ENCODE assay signal across 21 mouse cellular contexts in the genomic region with DNA sequence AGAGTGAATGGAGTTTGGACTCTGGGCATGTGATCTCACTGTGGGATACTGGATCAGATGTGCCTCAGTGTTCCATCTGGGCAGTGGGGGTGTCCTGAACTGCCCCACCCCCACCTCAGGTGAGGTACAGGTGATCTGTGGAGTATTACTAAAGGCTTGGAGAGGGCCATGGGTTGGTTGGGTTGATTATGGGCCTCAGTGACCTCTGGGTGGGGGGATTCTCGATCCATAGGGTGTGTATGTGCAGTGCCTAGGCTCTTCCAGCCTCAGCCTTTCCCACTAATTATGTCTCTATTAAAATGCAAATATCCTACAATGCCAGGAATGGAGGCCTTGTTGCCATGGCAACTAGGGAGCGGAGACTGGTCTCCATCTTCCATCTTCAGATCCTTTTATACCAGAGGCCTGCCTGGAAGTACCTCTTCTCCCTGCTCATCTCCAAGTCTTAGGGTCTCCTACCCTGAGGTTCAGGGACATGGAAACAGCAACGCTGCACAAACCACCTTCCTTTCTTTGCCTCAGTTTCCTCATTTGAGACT. TPM values are rescaled to one million over a fixed set of nuclear protein-coding genes. Genes with fewer than 3 reads are reported as not detected.
DNase-seq lines count a peak whose midpoint lies in the region; ATAC-seq lines count a peak whose summit lies in the region.
"Had no signal": no experiment of that assay in that cellular context is flagged by ENCODE, and none has a peak within 500 bp of the region (broad histone marks: within the 10 kb centered on the region; RNA-seq: fewer than 3 reads in every experiment).

No protein-coding gene starts in this region.

- H3K4me3 ChIP-seq in forebrain, embryonic 15.5 days: no peak overlapping the region
- no peak overlapping the region for H3K4me3 ChIP-seq in forebrain, embryonic 11.5 days (ENCODE audit: low read depth, low read length)
- H3K4me3 ChIP-seq in hindbrain, embryonic 15.5 days: no peak overlapping the region
- no peak overlapping the region for H3K4me3 ChIP-seq in hindbrain, embryonic 16.5 days (ENCODE audit: low read length)
- H3K4me3 ChIP-seq: embryonic facial prominence, embryonic 12.5 days; heart, embryonic 13.5 days had no signal

- ATAC-seq in forebrain, embryonic 15.5 days (replicated peaks): 0 out of 2 replicates have a peak, but pooled peaks have one; percentile 23
- ATAC-seq in forebrain, embryonic 11.5 days (replicated peaks; ENCODE audit: low FRiP score): no peak
- ATAC-seq in hindbrain, embryonic 15.5 days (ENCODE audit: low FRiP score, low read depth): 0 out of 2 replicates have a peak, but pooled peaks have one; percentile 55
- ATAC-seq in hindbrain, embryonic 16.5 days: no peak
- ATAC-seq: hindbrain, postnatal 0 days had no signal

- H3K4me2 ChIP-seq in forebrain, embryonic 15.5 days (replicated peaks): no peak overlapping the region
- H3K4me2 ChIP-seq in forebrain, embryonic 11.5 days (ENCODE audit: low read depth, low read length, severe bottlenecking): no peak overlapping the region
- no peak overlapping the region for H3K4me2 ChIP-seq in hindbrain, embryonic 15.5 days
- H3K4me2 ChIP-seq in hindbrain, embryonic 16.5 days (ENCODE audit: low read length): no peak overlapping the region
- H3K4me2 ChIP-seq: embryonic facial prominence, embryonic 12.5 days; heart, embryonic 13.5 days had no signal

- H3K27ac ChIP-seq in forebrain, embryonic 15.5 days (replicated peaks): 0 out of 2 replicates have a peak overlapping the region, but pooled peaks have one; percentile 5
- no peak overlapping the region for H3K27ac ChIP-seq in forebrain, embryonic 11.5 days (ENCODE audit: low read depth, low read length)
- H3K27ac ChIP-seq in hindbrain, embryonic 15.5 days (replicated peaks): no peak overlapping the region
- H3K27ac ChIP-seq in hindbrain, embryonic 16.5 days (ENCODE audit: low read depth, low read length): no peak overlapping the region
- H3K27ac ChIP-seq: embryonic facial prominence, embryonic 12.5 days; heart, embryonic 13.5 days; hindbrain, postnatal 0 days had no signal

- H3K4me1 ChIP-seq in forebrain, embryonic 15.5 days: peaks cover 7% of the 10 kb centered on the region
- H3K4me1 ChIP-seq in forebrain, embryonic 11.5 days (replicated peaks; ENCODE audit: control insufficient read depth, insufficient read depth, low read length): 0 out of 2 replicates have a peak, but pooled peaks cover 2% of the 10 kb centered on the region
- H3K4me1 ChIP-seq in hindbrain, embryonic 15.5 days (replicated peaks): peaks cover 9% of the 10 kb centered on the region
- H3K4me1 ChIP-seq in hindbrain, embryonic 16.5 days (ENCODE audit: control insufficient read depth, insufficient read depth, low read depth, low read length): peaks cover 5% of the 10 kb centered on the region
- H3K4me1 ChIP-seq: embryonic facial prominence, embryonic 12.5 days; heart, embryonic 13.5 days had no signal

- H3K36me3 ChIP-seq in forebrain, embryonic 15.5 days: no peaks in the 10 kb centered on the region
- no peaks in the 10 kb centered on the region for H3K36me3 ChIP-seq in forebrain, embryonic 11.5 days (ENCODE audit: control insufficient read depth, insufficient read depth, low read length)
- H3K36me3 ChIP-seq in hindbrain, embryonic 15.5 days: no peaks in the 10 kb centered on the region
- no peaks in the 10 kb centered on the region for H3K36me3 ChIP-seq in hindbrain, embryonic 16.5 days (ENCODE audit: control insufficient read depth, insufficient read depth, low read length)
- H3K36me3 ChIP-seq: embryonic facial prominence, embryonic 12.5 days; heart, embryonic 13.5 days had no signal

- H3K9ac ChIP-seq in forebrain, embryonic 15.5 days (replicated peaks): no peak overlapping the region
- H3K9ac ChIP-seq in forebrain, embryonic 11.5 days (ENCODE audit: low read length): no peak overlapping the region
- H3K9ac ChIP-seq in hindbrain, embryonic 15.5 days: no peak overlapping the region
- no peak overlapping the region for H3K9ac ChIP-seq in hindbrain, embryonic 16.5 days (ENCODE audit: low read depth, low read length)
- H3K9ac ChIP-seq: embryonic facial prominence, embryonic 12.5 days; heart, embryonic 13.5 days had no signal

- WGBS in forebrain, embryonic 15.5 days: 34% methylated on average over 3 of the region's 3 CpGs
- WGBS in forebrain, embryonic 11.5 days: 60% methylated on average over 3 of the region's 3 CpGs
- 39% methylated on average over 3 of the region's 3 CpGs for WGBS in hindbrain, embryonic 15.5 days
- 43% methylated on average over 3 of the region's 3 CpGs for WGBS in hindbrain, embryonic 16.5 days

- H3K9me3 ChIP-seq in forebrain, embryonic 15.5 days: no peaks in the 10 kb centered on the region
- H3K9me3 ChIP-seq in forebrain, embryonic 11.5 days (ENCODE audit: control insufficient read depth, low read length): peaks cover 5% of the 10 kb centered on the region; the same call in 1 of the 2 replicates
- H3K9me3 ChIP-seq in hindbrain, embryonic 15.5 days: no peaks in the 10 kb centered on the region
- no peaks in the 10 kb centered on the region for H3K9me3 ChIP-seq in hindbrain, embryonic 16.5 days (ENCODE audit: control insufficient read depth, low read length)
- H3K9me3 ChIP-seq: embryonic facial prominence, embryonic 12.5 days; heart, embryonic 13.5 days had no signal

- DNase-seq in forebrain, embryonic 11.5 days (ENCODE audit: low spot score): no peak
- DNase-seq in ES-CJ7 (ENCODE audit: low read depth, low spot score) (peak; percentile 64), ZHBTc4 (ENCODE audit: low read depth, low spot score) (peak; percentile 74)
- no peak for DNase-seq in kidney, postnatal 10 days
- DNase-seq: adrenal gland, postnatal 10 days; cerebellum, adult 11-12 months; cerebellum, adult 9-10 months; cerebellum, postnatal 25 days; gastrocnemius, postnatal 36 days; heart, adult 11 months; heart, postnatal 36 days; kidney, adult 11 months had no signal

- H3K27me3 ChIP-seq in forebrain, embryonic 15.5 days: no peaks in the 10 kb centered on the region
- H3K27me3 ChIP-seq in forebrain, embryonic 11.5 days (ENCODE audit: control insufficient read depth, insufficient read depth, low read length): no peaks in the 10 kb centered on the region
- H3K27me3 ChIP-seq in hindbrain, embryonic 15.5 days: 0 out of 2 replicates have a peak, but pooled peaks cover 4% of the 10 kb centered on the region
- H3K27me3 ChIP-seq in hindbrain, embryonic 16.5 days (replicated peaks; ENCODE audit: control insufficient read depth, insufficient read depth, low read length): no peaks in the 10 kb centered on the region
- H3K27me3 ChIP-seq: embryonic facial prominence, embryonic 12.5 days had no signal

RNA-seq across cellular contexts. Expression of a gene that starts 7.8 kb away (rescaled TPM):
- 65.3 and 70.7 TPM in 2 replicates for polyA plus RNA-seq in forebrain, embryonic 15.5 days (2015; fragmentation: Nextera tagmentation; extraction: Ambion mirVana)
- 69.1 and 69.4 TPM in 2 replicates for polyA plus RNA-seq in forebrain, embryonic 11.5 days (2014; fragmentation: Nextera tagmentation; extraction: Ambion mirVana)
- polyA plus RNA-seq in hindbrain, embryonic 15.5 days (2015; fragmentation: Nextera tagmentation; extraction: Ambion mirVana): 76.2 and 76.7 TPM in 2 replicates
- polyA plus RNA-seq in hindbrain, embryonic 16.5 days (2015; fragmentation: Nextera tagmentation; extraction: Ambion mirVana): 70.6 and 70.7 TPM in 2 replicates

RNA-seq across cellular contexts. Expression of a gene that starts 15.1 kb away (rescaled TPM):
- 0.50 and 0.57 TPM in 2 replicates for polyA plus RNA-seq in forebrain, embryonic 15.5 days (2015; fragmentation: Nextera tagmentation; extraction: Ambion mirVana)
- 0.12 and 0.17 TPM in 2 replicates for polyA plus RNA-seq in forebrain, embryonic 11.5 days (2014; fragmentation: Nextera tagmentation; extraction: Ambion mirVana)
- polyA plus RNA-seq in hindbrain, embryonic 15.5 days (2015; fragmentation: Nextera tagmentation; extraction: Ambion mirVana): 0.64 and 0.73 TPM in 2 replicates
- polyA plus RNA-seq in hindbrain, embryonic 16.5 days (2015; fragmentation: Nextera tagmentation; extraction: Ambion mirVana): 0.74 and 0.84 TPM in 2 replicates
- polyA plus RNA-seq: heart, embryonic 13.5 days; heart, postnatal 0 days; intestine, embryonic 14.5 days had no signal

RNA-seq across cellular contexts. Expression of a gene that starts 16.9 kb away (rescaled TPM):
- polyA plus RNA-seq in forebrain, embryonic 15.5 days (2015; fragmentation: Nextera tagmentation; extraction: Ambion mirVana): 123 and 124 TPM in 2 replicates
- polyA plus RNA-seq in forebrain, embryonic 11.5 days (2014; fragmentation: Nextera tagmentation; extraction: Ambion mirVana): 139 and 144 TPM in 2 replicates
- polyA plus RNA-seq in hindbrain, embryonic 15.5 days (2015; fragmentation: Nextera tagmentation; extraction: Ambion mirVana): 112 and 116 TPM in 2 replicates
- 116 and 117 TPM in 2 replicates for polyA plus RNA-seq in hindbrain, embryonic 16.5 days (2015; fragmentation: Nextera tagmentation; extraction: Ambion mirVana)

RNA-seq across cellular contexts. Expression of a gene that starts 36.3 kb away (rescaled TPM):
- 4.2 TPM in 1 of 2 replicates, not detected in the other for polyA plus RNA-seq in forebrain, embryonic 15.5 days (2015; fragmentation: Nextera tagmentation; extraction: Ambion mirVana)
- not detected in 2 replicates for polyA plus RNA-seq in forebrain, embryonic 11.5 days (2014; fragmentation: Nextera tagmentation; extraction: Ambion mirVana)
- polyA plus RNA-seq in hindbrain, embryonic 15.5 days (2015; fragmentation: Nextera tagmentation; extraction: Ambion mirVana): not detected in 2 replicates
- polyA plus RNA-seq in hindbrain, embryonic 16.5 days (2015; fragmentation: Nextera tagmentation; extraction: Ambion mirVana): 4.9 TPM in 1 of 2 replicates, not detected in the other
- polyA plus RNA-seq: cortical plate, adult 2 months; heart, embryonic 13.5 days; heart, postnatal 0 days; hindbrain, postnatal 0 days; intestine, embryonic 14.5 days had no signal

RNA-seq across cellular contexts. Expression of a gene that starts 38.1 kb away (rescaled TPM):
- polyA plus RNA-seq in forebrain, embryonic 15.5 days (2015; fragmentation: Nextera tagmentation; extraction: Ambion mirVana): 41.0 and 41.6 TPM in 2 replicates
- polyA plus RNA-seq in forebrain, embryonic 11.5 days (2014; fragmentation: Nextera tagmentation; extraction: Ambion mirVana): 47.0 and 47.1 TPM in 2 replicates
- polyA plus RNA-seq in hindbrain, embryonic 15.5 days (2015; fragmentation: Nextera tagmentation; extraction: Ambion mirVana): 34.9 and 36.4 TPM in 2 replicates
- 29.0 and 38.1 TPM in 2 replicates for polyA plus RNA-seq in hindbrain, embryonic 16.5 days (2015; fragmentation: Nextera tagmentation; extraction: Ambion mirVana)

Comparison
In these comparisons a context has a peak if more than half of its experiments do, and no peak if none do; other contexts are left out.
1. ATAC-seq: peak in forebrain, embryonic 15.5 days (single experiment) and hindbrain, embryonic 15.5 days (single experiment); none in forebrain, embryonic 11.5 days (single experiment) and hindbrain, embryonic 16.5 days (single experiment).
2. DNase-seq: peak in ES-CJ7 (single experiment) and ZHBTc4 (single experiment); none in forebrain, embryonic 11.5 days (single experiment) and kidney, postnatal 10 days (single experiment).